Mouse (Mus musculus): ENCODE data around the gene Syt16. TPM values are rescaled to one million over a fixed set of nuclear protein-coding genes. Genes with fewer than 3 reads are reported as not detected.

Syt16 gene
- polyA plus RNA-seq (2012; fragmentation: generic; extraction: Trizol) = not detected

DNA sequence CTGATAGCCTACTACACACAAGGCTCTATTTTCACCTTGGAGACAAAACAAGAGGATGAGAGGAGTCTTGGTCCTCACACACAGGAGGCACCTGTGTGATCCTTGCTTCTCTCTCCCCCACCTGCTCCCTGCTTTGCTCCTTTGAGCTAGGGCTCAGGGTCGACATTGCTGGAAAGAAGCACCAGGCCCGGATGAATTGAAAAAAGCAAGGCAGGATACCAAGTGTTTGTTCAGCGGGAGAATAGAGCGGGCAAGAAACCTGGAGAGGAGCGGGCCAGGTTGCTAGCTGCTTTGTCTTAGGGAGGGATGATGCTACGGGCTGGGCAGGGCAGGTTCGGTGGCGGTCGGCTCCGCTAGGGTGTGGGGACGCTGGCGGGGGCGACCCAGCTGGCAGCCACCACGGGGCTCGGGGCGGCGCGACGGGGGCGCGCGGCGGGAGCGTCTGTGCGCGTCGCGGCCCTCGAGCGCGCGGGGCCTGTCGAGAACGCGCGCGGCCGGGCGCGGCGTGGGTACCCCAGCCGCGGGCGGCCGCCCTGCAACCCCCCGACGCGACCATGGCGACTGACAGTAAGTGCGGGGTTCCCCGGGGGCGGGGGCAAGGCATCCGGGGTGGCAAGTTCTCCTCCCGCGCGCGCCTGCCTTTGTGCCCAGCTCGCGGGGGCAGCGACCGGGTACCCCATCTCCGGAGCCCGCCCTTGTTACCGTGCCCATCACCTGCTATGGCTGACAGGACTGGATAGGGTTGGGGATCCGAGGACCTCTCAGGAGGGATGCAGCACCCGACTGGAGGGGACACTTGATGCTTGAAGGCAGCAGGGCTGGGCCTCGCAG, at the start of gene Syt16:
Syt16 (plus strand) TSS at position 365 of the 831 bp plus-strand sequence.

DNA sequence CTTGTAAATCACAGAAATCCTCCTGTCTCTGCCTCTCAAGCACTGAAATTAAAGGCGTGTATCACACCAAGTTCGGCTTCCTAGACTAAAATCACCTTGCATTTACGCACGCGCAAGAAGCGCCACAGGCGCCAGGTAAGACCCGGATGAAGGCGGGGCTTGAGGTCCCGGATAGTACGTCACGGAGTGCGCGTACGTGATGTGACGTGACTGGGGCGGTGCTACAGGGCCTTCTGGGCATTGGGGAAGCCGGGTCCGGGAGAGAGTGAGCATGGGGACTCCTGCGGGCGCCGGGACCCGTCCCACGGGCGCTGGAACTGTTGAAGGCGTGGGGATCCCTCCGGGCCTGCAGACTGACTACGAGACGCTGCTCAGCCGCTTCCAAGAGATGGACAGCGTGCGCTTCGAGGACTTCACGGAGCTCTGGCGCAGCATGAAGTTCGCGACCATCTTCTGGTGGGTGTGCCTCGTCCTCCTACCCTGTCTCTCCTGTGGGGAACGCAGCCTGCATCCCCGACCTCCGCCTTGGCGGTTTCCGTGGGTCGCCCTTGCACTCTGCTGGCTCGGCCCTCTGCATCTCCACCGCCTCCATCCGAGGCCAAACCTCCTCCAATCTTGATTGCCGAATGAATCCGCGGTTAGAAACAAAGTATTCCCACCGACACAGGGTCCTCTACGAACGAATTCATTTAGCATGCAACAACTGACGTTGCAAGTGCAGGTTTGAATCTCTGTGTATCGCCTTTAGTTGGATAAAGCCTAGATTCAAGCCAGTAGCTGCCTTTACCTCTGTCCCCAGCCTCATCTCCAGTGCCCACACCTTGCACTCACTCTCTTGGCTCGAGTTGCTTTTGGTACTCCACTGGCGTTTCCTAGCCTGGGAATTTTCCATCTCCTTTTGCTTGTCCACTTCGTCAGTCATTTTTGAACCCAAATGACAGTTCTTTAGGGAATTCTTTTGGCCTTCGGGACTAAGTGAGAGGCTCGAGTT, 32.9 kb upstream of the Syt16 start, which contains the start of gene Snapc1:
Snapc1 (plus strand) TSS at position 191 of the 991 bp plus-strand sequence.

DNA sequence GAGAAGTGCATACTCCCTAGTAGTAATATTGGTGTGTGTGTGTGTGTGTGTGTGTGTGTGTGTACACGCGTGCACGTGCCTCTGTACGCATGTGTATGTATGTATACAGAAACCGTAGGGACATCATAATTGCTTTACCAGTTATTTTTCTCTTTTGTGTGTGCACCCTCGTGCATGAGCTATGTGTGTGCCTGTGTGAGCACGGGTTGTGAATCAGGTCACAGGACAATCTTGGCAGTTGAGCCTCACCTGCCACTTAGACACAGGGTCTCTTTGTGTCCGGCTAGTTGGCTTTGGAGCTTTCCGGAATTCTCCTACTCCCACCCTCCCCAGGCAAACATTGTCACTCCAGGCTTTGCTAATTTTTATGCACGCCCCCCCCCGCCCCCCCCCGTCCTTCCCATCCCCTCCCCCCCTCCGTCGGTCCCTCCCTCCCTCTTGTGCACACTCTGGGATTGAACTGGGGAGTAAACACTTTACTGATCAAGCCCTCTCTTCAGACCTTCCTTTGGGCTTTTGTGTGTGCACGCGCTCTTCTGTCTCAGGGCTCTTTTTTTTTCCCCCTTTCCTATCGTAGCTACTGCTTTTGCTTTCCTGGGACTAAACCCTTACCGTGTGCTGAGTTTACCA, 319.0 kb downstream of the Syt16 start, which contains the start of gene Gm11042:
Gm11042 (minus strand) TSS at position 51 of the 630 bp plus-strand sequence.

Other genes starting within 250 kb of the Syt16 start
- 1 to 10 TPM in 1 of 2 experiments, under 1 TPM in 1; 0.56 to 8.7 TPM for gene Hif1a, start 96.3 kb upstream of the Syt16 start, polyA plus RNA-seq (2012; fragmentation: generic; extraction: Trizol)
- under 1 TPM in 1 of 2 experiments, not detected in 1; 0.74 TPM for gene Gm49321, start 60.0 kb upstream of the Syt16 start, polyA plus RNA-seq (2012; fragmentation: generic; extraction: Trizol)
- gene Snapc1, start 33.2 kb upstream of the Syt16 start, polyA plus RNA-seq (2012; fragmentation: generic; extraction: Trizol) = 1 to 10 TPM in 1 of 2 experiments, under 1 TPM in 1; 0.27 to 1.4 TPM

Data from C3H10T1/2 (cell line).